Mouse (Mus musculus) testis, postnatal 14 days (tissue): Measurements from ENCODE around the gene Stard3.
"Not testable (repeated sequence)": the region's sequence is repeated elsewhere in the genome, so short reads cannot be mapped to it uniquely, and the experiment has no call there.

Experiments used
- DNase-seq: peaks from one replicate; pipeline ENCODE4 v3.0.0; 2021; ENCODE audit warnings: low spot score

Stard3 gene

DNA sequence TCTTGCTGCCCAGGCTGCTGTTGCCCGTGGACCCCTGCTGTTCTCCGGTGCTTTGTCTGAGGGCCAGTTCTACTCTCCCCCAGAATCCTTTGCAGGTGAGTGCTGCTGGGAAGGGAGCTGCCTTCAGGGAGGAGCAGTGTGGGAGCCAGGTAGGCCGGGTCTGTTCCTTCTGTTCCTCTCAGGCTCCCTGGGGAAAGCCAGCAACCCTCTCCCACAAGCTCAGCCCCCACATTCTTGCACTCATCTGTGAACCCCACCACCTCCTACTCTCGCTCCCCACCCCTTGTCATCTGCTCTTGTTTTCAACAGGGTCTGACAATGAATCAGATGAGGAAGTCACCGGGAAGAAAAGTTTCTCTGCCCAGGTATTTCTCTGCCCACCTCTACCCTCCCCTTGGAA, 18.6 kb downstream of the Stard3 start:
- no peak for DNase-seq

DNA sequence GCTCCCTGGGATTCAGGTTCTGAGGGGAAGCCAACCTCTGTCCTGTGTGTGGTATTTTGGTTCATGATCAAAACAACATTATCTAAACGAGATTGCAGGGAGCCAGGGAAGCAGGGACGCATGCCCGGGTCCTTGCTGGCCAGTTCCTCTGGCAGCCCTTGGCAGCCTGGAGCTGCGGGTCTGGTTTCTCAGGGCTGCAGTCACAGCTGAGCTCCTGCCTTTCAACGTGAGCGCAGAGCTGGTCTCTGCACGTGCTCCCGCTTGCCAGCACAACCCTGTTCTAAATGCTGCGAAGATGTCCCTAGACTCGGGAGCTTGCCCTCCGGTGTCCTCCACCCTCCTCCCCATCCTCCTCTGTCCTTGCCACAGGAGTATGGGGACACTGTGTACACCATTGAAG, 19.6 kb downstream of the Stard3 start:
- no peak for DNase-seq

DNA sequence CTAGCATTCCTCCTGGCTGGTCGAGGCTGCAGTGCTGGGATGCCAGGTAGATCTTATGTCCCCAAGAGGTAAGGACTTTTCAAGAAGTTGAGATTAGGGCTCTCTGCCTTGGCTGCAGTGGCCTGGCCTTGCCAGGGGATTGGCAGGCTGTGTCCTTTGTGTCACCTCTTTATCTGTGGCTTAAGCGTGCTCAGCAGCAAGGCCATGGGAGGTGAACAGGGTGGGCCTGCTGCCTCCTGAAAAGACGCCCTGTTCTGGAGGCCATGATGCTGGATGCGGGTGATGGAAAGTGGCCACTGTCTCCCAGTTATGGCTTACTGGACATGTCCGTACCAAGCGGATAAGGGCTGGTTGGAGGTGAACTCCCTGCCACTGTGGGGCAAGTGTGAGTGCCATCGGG, 21.2 kb downstream of the Stard3 start:
- peak; percentile 62 for DNase-seq

DNA sequence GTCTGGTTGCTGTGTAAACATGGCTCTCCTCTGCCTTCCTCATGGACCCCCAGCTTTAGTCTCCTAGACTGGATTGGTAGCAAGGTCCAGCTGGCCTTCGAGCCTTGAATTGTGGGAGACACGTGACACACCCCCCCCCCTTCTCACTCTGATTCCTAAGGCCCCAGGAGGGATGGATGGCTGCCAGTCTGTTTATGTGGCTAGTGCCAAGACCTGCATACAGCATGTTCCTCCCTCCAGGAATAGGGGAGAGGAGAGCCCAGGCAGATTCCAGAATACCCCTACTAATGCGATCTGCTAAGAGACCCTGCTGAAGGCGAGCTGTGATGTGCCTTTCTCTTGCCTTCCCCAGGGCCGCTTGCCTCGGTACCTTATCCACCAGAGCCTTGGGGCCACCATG, 21.9 kb downstream of the Stard3 start:
- no peak for DNase-seq

DNA sequence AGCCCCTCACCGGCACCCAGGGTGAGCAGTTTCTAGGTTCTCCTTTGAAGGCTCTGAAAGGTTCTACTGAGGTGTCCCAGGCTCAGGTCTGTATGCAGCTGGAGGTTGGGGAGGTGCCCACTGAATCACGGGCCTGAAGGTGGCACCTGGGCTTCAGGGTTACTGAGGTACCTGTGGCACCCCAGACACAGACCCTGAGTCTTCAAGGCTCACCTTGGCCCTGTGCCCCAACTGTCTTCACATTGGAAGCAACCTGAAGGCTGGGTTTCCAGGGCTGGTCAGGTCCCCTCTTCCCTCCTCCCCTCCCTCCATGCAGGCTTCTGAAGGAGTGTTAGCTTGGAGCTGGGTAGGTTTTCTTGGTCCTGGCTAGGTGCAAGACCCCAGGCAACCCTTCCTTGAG, 23.5 kb downstream of the Stard3 start:
- DNase-seq, result no peak

DNA sequence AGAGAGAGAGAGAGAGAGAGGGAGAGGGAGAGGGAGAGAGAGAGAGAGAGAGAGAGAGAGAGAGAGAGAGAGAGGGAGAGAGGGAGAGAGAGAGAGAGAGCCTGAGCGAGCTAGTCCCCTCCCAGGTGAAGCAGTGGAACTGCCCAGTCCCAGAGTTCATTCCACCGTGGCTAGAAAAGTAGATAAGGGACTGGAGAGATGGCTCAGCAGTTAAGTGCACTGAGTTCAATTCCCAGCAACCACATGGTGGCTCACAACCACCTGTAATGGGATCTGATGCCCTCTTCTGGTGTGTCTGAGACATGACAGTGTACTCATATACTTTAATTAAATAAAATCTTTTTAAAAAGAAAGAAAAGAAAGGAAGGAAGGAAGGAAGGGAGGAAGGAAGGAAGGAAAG, 24.2 kb downstream of the Stard3 start:
- DNase-seq, result not testable (repeated sequence)

DNA sequence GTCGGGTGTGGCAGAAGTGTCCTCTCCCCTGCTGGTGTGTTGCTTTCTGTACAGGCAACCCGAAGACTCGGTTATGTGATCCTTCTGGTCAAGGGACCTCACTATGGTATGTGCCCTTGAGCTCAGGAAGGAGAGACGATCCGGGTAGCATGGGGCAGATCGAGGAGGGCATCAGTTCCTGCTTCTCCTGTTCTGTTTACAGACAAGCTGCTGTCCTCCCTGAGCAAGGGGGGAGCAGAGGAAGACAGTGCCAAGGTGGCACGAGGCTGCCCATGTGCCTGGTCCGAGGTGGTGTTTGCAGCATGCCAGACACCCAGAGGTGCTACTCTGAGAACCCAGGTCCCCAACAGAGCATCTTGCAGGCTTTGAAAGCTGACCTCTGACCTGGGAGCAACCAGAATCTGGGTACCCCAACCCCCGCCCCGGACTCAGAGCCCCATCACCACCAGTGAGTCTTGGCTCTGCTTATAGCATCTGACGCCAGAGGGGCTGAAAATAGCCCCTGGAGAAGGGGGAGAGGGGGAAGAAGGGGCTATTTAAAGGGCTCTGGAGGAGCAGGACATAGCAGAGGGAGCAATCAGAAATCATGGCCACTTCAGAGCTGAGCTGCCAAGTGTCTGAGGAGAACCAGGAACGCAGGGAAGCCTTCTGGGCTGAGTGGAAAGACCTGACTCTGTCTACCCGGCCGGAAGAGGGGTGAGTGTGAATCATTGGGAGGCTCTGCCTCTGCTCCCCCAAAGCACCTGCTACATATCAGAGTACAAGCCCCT, 25.3 kb downstream of the Stard3 start, which contains the start of gene Tcap:
Tcap (plus strand) TSS at position 551 of the 770 bp plus-strand sequence.
- no peak for DNase-seq

DNA sequence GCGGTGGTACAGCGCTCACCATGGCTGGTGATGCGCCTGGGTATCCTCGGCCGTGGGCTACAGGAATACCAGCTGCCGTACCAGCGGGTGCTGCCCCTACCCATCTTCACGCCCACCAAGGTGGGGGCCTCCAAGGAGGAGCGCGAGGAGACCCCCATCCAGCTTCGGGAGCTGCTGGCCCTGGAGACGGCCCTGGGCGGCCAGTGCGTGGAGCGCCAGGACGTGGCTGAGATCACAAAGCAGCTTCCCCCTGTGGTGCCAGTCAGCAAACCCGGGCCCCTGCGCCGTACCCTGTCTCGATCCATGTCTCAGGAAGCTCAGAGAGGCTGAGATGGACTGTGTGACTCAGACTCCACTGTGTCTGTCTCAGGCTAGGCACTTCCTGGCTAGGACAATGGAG, 26.0 kb downstream of the Stard3 start:
- DNase-seq, result no peak

DNA sequence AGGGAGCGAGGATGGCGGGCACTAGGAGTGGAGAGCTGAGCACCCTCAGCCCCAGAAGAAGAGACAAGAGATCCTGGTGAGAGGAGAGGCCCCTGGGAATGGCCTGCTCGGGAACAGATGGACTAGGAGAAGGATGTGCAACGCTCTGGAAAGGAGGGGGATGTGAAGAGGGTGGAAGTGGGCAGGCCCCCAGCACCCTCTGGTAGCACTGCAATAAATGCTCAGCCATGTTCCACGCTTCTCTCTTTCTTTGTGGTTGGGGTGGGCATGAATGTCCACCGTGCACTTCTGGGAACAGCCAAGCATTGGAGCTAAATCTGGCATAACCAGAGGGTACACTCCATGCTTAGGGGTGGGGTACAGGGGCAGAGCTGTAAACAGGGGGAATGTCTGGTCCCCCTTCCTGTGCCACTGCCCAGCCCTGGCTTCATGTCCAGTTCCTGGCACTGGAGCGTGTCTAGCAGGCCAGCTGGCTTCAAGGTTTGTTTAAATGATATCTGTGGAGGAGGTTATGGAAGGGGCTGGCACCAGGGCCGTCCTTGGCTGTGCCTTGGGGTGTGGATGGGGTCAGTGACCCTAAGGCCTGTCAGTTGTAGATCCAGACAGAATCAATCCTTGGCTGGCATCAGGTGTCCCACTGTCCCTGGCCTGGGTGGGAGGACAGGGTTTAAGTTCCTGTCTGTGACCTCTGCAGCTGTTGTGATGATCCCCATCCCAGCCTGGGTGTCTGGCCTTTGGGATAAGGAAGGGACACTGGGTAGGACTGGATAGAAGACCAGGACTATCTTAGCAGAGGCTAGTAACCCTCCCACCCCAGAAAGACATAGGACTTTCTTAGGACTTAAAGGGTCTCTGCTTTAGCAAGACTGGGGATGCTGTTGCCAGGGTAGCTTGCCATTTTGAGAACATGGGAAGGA, 26.8 kb downstream of the Stard3 start:
- DNase-seq, result no peak

DNA sequence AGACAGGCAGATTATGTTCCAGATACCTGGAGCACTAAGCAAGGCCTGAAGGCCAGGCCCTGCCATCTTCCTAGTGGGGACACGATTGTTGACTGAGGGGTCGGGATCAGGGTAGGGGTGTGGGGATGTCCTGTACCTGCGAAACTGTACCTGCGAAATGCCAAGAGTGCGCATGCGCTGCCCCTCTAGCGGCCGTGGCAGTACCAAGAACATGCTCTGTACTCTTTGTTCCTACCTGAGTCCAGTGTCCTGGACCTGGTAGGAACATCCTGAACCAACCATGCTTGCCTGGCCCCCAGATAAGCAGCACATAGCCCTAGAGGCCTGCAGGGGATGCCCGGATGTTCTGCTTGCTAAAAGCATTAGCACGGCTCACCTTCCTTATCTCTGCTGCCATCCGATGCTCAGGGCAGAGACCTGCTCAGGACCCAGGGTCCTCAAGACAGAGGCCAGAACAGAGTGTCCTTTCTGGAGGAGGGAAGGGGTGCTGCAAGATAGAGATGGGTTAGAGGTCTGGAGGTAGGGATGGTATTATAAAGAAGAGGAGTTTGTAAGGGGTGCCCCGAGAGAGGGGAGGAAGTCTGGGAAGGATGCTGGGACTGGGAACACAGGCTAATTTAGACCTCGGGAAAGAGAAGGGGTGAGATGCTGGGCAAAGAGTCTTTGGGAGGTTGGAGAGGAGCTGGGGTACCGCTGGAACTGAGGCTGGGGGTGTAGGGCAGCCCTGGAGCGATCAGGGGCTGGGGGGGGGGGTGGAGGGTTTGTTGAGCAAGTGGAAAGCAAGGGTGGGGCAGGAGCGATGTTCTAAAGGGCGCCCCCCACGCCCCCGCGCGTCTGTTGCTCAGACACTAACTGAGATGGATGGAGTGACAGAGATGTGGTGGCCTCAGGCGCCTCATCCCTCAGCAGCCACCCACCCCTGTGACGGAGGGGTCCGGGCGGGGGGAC, 27.7 kb downstream of the Stard3 start, which contains the start of gene Pnmt:
Pnmt (plus strand) TSS at position 813 of the 948 bp plus-strand sequence.
- DNase-seq, result no peak

DNA sequence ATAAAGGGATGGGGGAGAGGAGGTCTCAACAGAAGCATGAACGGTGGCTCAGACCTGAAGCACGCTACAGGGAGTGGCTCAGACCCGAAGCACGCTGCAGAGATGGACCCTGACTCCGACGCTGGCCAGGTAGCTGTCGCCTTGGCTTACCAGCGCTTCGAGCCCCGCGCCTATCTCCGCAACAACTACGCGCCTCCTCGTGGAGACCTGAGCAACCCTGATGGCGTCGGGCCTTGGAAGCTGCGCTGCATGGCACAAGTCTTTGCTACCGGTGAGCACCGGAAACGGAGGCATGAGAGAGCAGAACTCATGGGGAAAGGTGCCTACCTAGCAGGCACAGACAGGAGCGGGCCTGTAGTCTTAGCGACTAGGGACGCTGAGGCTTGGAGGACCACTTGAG, 28.4 kb downstream of the Stard3 start:
- no peak for DNase-seq

DNA sequence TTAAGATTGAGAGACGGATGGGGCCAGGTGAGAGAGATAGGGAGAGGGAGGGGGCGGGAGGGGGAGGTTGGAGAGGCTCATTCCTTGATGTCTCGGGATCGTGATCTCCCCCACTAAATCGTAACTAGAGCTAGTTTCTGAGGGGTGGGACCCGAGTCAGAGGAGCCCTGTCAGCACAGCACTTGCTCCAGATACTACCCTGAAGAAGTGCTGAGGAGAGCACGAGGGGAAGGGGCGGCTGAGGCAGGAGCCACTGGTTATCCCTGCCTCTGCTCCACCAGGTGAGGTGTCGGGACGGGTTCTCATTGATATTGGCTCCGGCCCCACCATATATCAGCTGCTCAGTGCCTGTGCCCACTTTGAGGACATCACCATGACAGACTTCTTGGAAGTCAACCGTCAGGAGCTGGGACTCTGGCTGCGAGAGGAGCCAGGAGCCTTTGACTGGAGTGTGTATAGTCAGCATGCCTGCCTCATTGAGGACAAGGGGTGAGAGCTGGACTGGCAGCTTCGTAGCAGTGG, 28.9 kb downstream of the Stard3 start:
- DNase-seq, result no peak

DNA sequence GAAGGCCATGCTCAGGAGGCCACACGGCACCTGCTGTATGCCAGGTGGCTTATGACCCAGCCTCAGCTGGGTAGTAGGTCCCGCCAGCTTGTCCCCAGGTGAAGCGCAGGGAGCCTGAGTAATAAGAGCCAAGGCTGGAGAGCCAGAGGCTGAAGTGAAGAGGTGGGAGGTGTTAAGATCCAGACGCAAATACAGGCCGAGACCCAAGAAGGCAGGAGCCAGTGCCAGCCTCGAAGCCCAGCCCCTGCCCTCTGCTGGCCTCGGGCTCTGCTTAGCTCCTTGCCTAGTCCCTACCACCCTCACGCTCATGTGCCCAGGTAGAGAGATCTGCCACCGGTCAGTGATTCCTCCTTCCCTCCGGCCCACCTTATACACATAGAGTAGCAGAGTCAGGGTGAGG, 30.1 kb downstream of the Stard3 start:
- DNase-seq, result no peak

DNA sequence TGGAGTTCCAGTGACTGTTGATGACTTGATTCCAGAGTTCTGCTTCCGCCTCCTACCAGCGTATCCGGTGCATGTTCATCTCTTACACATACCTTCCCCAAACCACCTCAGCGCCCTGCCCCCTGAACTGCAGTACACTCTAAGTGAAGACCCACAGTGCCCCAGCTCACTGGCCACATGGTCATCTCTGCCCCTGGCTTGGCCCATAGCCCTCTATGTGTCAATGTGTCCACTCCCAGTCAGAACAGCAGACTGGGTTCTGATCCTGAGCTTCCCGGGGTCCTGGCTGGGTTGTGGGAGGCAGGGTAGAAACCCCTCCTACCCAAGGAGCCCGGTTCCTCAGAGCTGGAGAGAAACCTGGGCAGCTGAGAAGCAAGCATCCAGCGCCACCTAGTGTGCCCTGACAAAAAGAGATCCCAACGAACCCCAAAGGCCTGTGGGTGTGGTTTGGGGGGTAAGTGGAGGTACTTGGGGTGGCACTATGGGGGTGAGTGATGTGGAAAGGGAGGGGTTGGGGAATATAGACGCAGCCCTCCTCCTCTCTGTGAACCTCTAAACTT, 31.1 kb downstream of the Stard3 start:
- DNase-seq, result no peak

DNA sequence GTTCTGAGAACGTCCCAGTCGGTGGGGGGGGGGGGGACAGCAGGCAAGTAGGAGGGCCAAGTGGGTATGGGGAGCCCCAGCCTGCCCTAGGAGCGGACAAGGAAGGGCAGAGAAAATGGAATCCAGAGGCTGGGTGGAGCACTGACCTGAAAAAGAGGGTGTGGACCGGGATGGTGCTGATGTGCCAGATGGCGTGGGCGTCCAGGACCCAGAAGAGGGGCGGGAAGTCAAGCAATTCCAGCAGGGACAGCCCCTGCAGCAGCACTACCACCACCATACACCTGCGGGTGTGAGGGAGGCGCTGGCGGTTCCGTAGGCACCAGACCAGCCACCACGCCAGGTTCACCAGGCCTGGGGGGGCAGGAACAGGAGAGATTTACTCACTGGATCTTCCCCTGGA, 32.0 kb downstream of the Stard3 start:
- no peak for DNase-seq

DNA sequence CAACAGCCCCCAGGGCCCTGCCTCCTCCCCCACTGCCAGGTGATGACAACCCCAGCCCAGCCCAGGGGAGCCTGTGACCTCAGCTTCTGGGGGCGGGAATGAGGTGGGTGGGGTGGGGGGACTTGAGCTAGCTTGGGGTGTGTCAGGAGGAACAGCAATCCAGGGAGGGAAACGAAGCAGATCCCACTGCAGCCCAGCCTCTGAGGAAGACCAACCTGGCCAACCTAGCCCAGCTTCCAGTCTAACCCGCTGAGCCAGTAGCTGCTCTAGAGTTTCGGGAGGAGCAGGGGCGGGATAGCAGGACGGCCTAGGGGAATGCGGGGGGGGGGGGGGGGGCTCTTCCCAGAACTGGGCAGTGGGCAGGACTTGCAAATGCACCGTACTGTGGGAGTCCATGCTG, 33.9 kb downstream of the Stard3 start:
- no peak for DNase-seq

DNA sequence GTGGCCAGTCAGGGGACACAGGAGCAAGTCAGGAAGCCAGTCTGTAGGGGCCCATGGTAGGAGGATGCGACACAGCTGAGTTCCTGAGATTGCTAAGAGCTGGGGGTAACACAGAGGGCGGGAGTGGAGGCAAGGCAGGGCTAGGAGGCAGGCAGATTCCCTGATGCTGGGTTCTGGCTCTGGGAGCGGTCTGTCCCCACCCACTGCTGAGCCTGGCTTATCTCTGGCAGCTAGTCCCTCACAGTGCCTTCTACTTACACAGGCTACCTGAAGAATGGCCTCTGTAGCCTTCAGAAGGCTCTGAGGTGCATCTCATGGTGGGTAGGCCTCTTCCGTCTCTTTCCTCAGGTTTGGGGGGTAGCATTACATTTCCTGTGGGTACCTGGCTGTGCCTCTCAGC, 34.5 kb downstream of the Stard3 start:
- no peak for DNase-seq

DNA sequence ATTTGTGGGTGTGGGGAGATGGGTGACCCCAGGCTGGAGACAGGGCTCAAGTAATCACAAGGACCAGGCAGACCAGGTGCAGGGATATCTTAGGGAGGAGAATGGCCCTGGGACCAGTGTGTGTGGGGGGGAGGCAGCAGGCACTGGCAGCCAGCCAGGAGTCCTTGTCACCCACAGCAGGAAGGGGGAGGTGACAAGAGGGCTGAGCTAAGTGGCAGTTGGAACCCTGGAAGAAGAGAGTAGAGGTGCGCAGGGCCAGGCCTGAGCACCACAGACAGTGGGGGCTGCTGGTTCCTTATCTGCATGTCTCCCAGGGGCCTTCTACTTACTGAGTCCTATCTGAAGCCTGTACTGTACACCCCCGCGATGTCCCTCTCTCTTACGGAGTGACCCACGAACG, 35.1 kb downstream of the Stard3 start:
- peak; percentile 66 for DNase-seq

DNA sequence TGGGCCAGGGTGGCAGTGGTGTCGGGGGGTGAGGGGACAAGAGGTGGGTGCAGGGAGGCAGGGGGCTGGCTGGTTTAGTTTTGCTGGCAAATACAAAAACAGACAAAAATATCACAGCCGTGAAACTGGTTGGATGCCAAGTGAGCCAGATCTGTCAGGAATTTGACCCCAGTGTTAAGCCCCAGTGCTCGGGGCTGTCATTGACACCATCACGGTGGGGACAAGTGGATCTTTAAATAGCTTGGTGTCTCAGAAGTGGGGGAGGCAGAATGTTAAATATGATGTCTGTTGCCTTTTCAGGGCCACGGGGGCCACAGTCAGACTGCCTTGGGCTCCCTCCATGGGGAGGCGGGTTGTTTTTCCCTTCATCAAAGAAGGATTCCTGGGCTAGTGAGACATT, 36.1 kb downstream of the Stard3 start:
- no peak for DNase-seq

DNA sequence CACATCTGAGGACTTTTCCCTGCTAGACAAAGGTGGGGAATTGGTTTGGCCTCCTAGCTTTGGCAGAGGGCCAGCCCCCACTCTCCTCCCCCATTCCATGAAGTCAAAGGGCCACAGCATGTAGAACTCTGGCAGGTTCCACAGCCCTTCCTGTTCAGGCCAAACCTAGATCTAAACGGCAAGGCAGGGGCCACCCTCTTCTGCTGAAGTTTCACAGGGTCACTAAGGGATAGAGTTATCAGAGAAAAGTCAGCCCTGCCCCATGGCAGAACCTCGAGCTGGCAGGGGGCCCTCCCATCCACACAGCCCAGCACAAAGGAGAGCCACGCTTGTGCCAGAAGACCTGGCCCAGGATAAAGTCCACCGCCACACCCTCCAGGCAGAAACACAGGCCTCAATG, 36.9 kb downstream of the Stard3 start:
- DNase-seq, result no peak

DNA sequence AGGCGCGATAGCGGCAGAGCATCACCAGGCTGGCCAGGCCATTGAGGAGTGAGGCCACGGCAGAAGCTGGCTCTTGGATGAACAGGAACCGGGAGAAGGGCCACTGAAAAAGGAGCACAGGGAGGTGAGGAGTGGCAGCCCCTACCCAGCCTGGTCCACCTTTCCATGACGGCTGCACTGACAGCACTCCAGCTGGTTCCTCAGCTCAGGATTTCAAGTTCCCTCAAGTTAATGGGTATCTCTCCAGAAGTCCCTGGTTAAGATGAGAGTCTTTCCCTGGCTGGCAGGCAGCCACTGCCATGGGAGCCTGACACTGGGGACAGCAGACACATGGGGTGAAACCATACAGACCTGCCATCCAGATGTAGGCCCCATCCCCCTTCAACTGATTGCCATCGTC, 39.8 kb downstream of the Stard3 start:
- DNase-seq, result no peak
